Mouse (Mus musculus): ENCODE measurements around the gene Ndufs5.

- TF ChIP-seq POLR2A (IDR thresholded peaks at IDR 0.05; ENCODE audit: extremely low read depth, insufficient read depth, low read length) (no peak), CTCF (IDR thresholded peaks at IDR 0.05; ENCODE audit: low read depth, low read length) (no peak)
These were observed 54.9 kb downstream of the Ndufs5 start for GRCm38 (mm10) chr4:123662914-123663687.

All from liver, adult 2 months (tissue).